9 mouse cellular contexts compared by ENCODE assay signal in genomic region chr15:6387729-6388070, GRCm38 (mm10). TPM values are rescaled to one million over a fixed set of nuclear protein-coding genes. Genes with fewer than 3 reads are reported as not detected.
A peak's percentile ranks its signal among the peaks of the same experiment; 100 is the strongest.
DNase-seq lines count a peak whose midpoint lies in the region; ATAC-seq and TF ChIP-seq lines count a peak whose summit lies in the region.
"Had no signal": no experiment of that assay in that cellular context is flagged by ENCODE, and none has a peak within 500 bp of the region (broad histone marks: within the 10 kb centered on the region; RNA-seq: fewer than 3 reads in every experiment).

No protein-coding gene starts in this region.

- 44% methylated on average over 6 of the region's 6 CpGs for WGBS in liver, adult 2 months
- 24% methylated on average over 6 of the region's 6 CpGs for WGBS in forebrain, embryonic 13.5 days
- 5% methylated on average over 6 of the region's 6 CpGs for WGBS in limb, embryonic 12.5 days
- WGBS in neural tube, embryonic 14.5 days: 36% methylated on average over 6 of the region's 6 CpGs

- H3K27me3 ChIP-seq in liver, adult 2 months (ENCODE audit: control insufficient read depth, insufficient read depth, low read length): no peaks in the 10 kb centered on the region
- no peaks in the 10 kb centered on the region; the same call in 1 of the 2 replicates for H3K27me3 ChIP-seq in forebrain, embryonic 13.5 days
- no peaks in the 10 kb centered on the region for H3K27me3 ChIP-seq in limb, embryonic 12.5 days
- no peaks in the 10 kb centered on the region for H3K27me3 ChIP-seq in neural tube, embryonic 14.5 days (ENCODE audit: control insufficient read depth, insufficient read depth, low read length)

- H3K79me2 ChIP-seq in liver, adult 2 months (ENCODE audit: control insufficient read depth, insufficient read depth, low read length): no peaks in the 10 kb centered on the region

- ATAC-seq in forebrain, embryonic 13.5 days: no peak
- ATAC-seq in limb, embryonic 12.5 days (ENCODE audit: insufficient number of reproducible peaks, insufficient read depth, low FRiP score, low TSS enrichment, low read depth): no peak
- no peak for ATAC-seq in neural tube, embryonic 14.5 days (ENCODE audit: low read depth)
- no peak for ATAC-seq in activated CD4-positive, CD25-positive, alpha-beta regulatory T cell, adult 4 months

- H3K4me2 ChIP-seq in forebrain, embryonic 13.5 days: peak overlapping the region; percentile 65
- H3K4me2 ChIP-seq in limb, embryonic 12.5 days: peak overlapping the region; percentile 69
- peak overlapping the region; percentile 59 for H3K4me2 ChIP-seq in neural tube, embryonic 14.5 days (ENCODE audit: low read depth, low read length)

- no peak for TF ChIP-seq POLR2A in liver, adult 2 months (IDR thresholded peaks at IDR 0.05; ENCODE audit: extremely low read depth, insufficient read depth, low read length)

- H3K36me3 ChIP-seq in liver, adult 2 months (ENCODE audit: control insufficient read depth, insufficient read depth, low read length): no peaks in the 10 kb centered on the region
- H3K36me3 ChIP-seq in forebrain, embryonic 13.5 days (ENCODE audit: poor library complexity, severe bottlenecking): no peaks in the 10 kb centered on the region
- peaks cover 5% of the 10 kb centered on the region; the same call in 1 of the 2 replicates for H3K36me3 ChIP-seq in limb, embryonic 12.5 days
- no peaks in the 10 kb centered on the region for H3K36me3 ChIP-seq in neural tube, embryonic 14.5 days (ENCODE audit: control insufficient read depth, insufficient read depth, low read length)

- H3K9me3 ChIP-seq in forebrain, embryonic 13.5 days (replicated peaks): no peaks in the 10 kb centered on the region
- no peaks in the 10 kb centered on the region for H3K9me3 ChIP-seq in limb, embryonic 12.5 days
- H3K9me3 ChIP-seq in neural tube, embryonic 14.5 days (ENCODE audit: control insufficient read depth, low read length): no peaks in the 10 kb centered on the region

- no peak for DNase-seq in liver, adult 2 months (ENCODE audit: extremely low read depth, low read depth, low spot score)
- no peak for DNase-seq in liver
- DNase-seq in adrenal gland, postnatal 14 days: no peak
- DNase-seq in embryo, embryonic 10.5 days (ENCODE audit: low spot score): no peak
- DNase-seq: cerebellum, adult 9-10 months had no signal

- peak overlapping the region; percentile 71; the same call in 1 of the 2 replicates for H3K27ac ChIP-seq in liver, adult 2 months (replicated peaks; ENCODE audit: insufficient read depth, low read depth, low read length)
- no peak overlapping the region for H3K27ac ChIP-seq in forebrain, embryonic 13.5 days
- peak overlapping the region; percentile 77 for H3K27ac ChIP-seq in limb, embryonic 12.5 days
- no peak overlapping the region for H3K27ac ChIP-seq in neural tube, embryonic 14.5 days (ENCODE audit: low read depth, low read length)

- 0 out of 2 replicates have a peak, but pooled peaks cover 6% of the 10 kb centered on the region for H3K4me1 ChIP-seq in liver, adult 2 months (ENCODE audit: control insufficient read depth, insufficient read depth, low read length)
- peaks cover 8% of the 10 kb centered on the region for H3K4me1 ChIP-seq in forebrain, embryonic 13.5 days
- H3K4me1 ChIP-seq in limb, embryonic 12.5 days (replicated peaks): peaks cover 43% of the 10 kb centered on the region
- no peaks in the 10 kb centered on the region for H3K4me1 ChIP-seq in neural tube, embryonic 14.5 days (ENCODE audit: control insufficient read depth, insufficient read depth, low read length)

- H3K9ac ChIP-seq in liver, adult 2 months (ENCODE audit: low read depth, low read length): peak overlapping the region; percentile 24; the same call in 1 of the 2 replicates
- no peak overlapping the region for H3K9ac ChIP-seq in forebrain, embryonic 13.5 days
- H3K9ac ChIP-seq in limb, embryonic 12.5 days (replicated peaks): peak overlapping the region; percentile 69
- H3K9ac ChIP-seq in neural tube, embryonic 14.5 days (replicated peaks; ENCODE audit: low read depth, low read length): no peak overlapping the region

- peak overlapping the region; percentile 40 for H3K4me3 ChIP-seq in liver, adult 2 months (ENCODE audit: insufficient read depth, low read depth, low read length)
- H3K4me3 ChIP-seq in forebrain, embryonic 13.5 days: peak overlapping the region; percentile 45; the same call in 1 of the 2 replicates
- H3K4me3 ChIP-seq in limb, embryonic 12.5 days (replicated peaks): peak overlapping the region; percentile 57
- peak overlapping the region; percentile 39 for H3K4me3 ChIP-seq in neural tube, embryonic 14.5 days (ENCODE audit: low read depth, low read length)

- no peak for TF ChIP-seq CTCF in liver, adult 2 months (IDR thresholded peaks at IDR 0.05; ENCODE audit: low read depth, low read length)

RNA-seq across cellular contexts. Expression of gene C9, which starts 57.4 kb away (rescaled TPM):
- total RNA-seq in liver, adult 2 months (2014; rRNA removed): 259 and 275 TPM in 2 replicates
- 60.7 and 78.4 TPM in 2 replicates for polyA plus RNA-seq in liver, adult 2 months (2012; rRNA removed)
- polyA plus RNA-seq in forebrain, embryonic 13.5 days (2015; fragmentation: Nextera tagmentation; extraction: Ambion mirVana): not detected in 2 replicates
- polyA plus RNA-seq in limb, embryonic 12.5 days (2016; fragmentation: Nextera tagmentation; extraction: Ambion mirVana): not detected in 2 replicates
- polyA plus RNA-seq in neural tube, embryonic 14.5 days (2014; fragmentation: Nextera tagmentation; extraction: Ambion mirVana): not detected in 2 replicates
- total RNA-seq in adrenal gland, postnatal 14 days (2021): 0.90 and 12.9 TPM in 2 replicates
- not detected for polyA plus RNA-seq in activated CD4-positive, CD25-positive, alpha-beta regulatory T cell, adult 4 months (2017; shearing (Covaris generic))

Comparison
In these comparisons a context has a peak if more than half of its experiments do, and no peak if none do; other contexts are left out.
1. H3K27ac ChIP-seq: peak in liver, adult 2 months (single experiment) and limb, embryonic 12.5 days (single experiment); none in forebrain, embryonic 13.5 days (single experiment) and neural tube, embryonic 14.5 days (single experiment).
2. H3K9ac ChIP-seq: peak in liver, adult 2 months (single experiment) and limb, embryonic 12.5 days (single experiment); none in forebrain, embryonic 13.5 days (single experiment) and neural tube, embryonic 14.5 days (single experiment).
3. RNA of gene C9, which starts 57.4 kb away (polyA plus RNA-seq): 60.7 to 78.4 TPM in liver, adult 2 months; not detected in activated CD4-positive, CD25-positive, alpha-beta regulatory T cell, adult 4 months, not detected in forebrain, embryonic 13.5 days, not detected in limb, embryonic 12.5 days and not detected in neural tube, embryonic 14.5 days; every median in the first group is over 10 times any median in the second.
4. Peak in every context shown above with its lines, with median percentiles within 50 percentile points of each other: H3K4me3 ChIP-seq and H3K4me2 ChIP-seq.